In the genomic region with DNA sequence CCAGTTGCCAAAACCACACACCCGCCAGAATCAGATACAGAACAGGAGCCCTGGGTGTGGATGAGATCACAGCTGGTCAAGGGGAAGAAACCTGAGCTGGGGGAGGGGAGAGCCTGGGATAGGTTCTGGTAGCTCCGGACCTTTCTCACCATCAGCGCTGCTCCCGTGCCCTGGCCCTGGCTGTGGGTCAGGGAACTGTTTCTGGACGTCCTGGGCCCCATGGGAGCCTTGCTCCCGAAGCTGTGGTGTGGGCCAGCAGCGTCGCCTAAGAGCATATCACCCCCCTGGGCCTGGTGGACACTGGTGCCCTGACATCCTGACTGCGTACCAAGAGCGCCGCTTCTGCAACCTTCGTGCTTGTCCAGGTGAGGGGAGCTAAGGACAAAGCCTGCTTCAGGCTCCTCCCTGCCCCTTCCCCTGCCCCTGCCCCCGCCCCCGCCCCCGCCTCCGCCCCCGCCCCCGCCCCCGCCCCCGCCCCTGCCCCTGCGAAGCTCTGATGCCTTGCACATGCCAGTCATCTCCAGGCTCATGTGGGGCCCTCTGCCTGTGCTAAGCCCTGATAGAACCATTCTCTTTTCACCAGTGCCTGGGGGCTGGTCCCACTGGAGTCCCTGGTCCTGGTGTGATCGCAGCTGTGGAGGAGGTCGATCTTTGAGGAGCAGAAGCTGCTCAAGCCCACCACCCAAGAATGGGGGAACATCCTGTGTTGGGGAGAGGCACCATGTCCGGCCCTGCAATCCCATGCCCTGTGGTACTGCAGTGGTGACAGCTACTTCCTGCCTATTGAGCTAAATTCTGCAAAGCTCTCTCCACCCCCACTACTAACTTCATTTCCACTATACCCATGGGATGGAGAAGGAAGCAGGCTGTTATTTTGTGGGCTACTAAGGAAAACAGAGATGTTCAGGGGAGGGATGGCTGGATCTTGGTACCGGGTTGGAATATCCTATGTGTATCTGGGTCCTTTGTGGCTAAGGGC, we compare ENCODE assay signal across 8 mouse cellular contexts. TPM values are rescaled to one million over a fixed set of nuclear protein-coding genes. Genes with fewer than 3 reads are reported as not detected.
DNase-seq lines count a peak whose midpoint lies in the region; ATAC-seq lines count a peak whose summit lies in the region.

No protein-coding gene starts in this region.

- H3K27me3 ChIP-seq in embryonic facial prominence, embryonic 11.5 days (ENCODE audit: control insufficient read depth, insufficient read depth, low read length) = no peaks in the 10 kb centered on the region
- H3K27me3 ChIP-seq in heart, embryonic 14.5 days (ENCODE audit: control insufficient read depth, insufficient read depth, low read length) = peaks cover 3% of the 10 kb centered on the region
- no peaks in the 10 kb centered on the region for H3K27me3 ChIP-seq in neural tube, embryonic 11.5 days (ENCODE audit: control insufficient read depth, insufficient read depth, low read length)

- DNase-seq in ES-CJ7 (ENCODE audit: low read depth, low spot score) = peak; percentile 15
- DNase-seq in embryonic facial prominence, embryonic 11.5 days (ENCODE audit: low spot score) = peak; percentile 45
- DNase-seq in kidney, postnatal 36 days = peak; percentile 23 to 25
- peak; percentile 39 for DNase-seq in neural tube, embryonic 11.5 days (ENCODE audit: low spot score)
- DNase-seq in layer of hippocampus, adult 18-20 months (ENCODE audit: low spot score in 2 of 2) = no peak
- no peak for DNase-seq in adrenal gland, adult 8-10 months
- no peak for DNase-seq in left cerebral cortex, postnatal 14 days (ENCODE audit: low spot score in 2 of 2)

- intact Hi-C loops in left cerebral cortex, postnatal 14 days (cut with DNase I) = no loop called here

- H3K4me1 ChIP-seq in embryonic facial prominence, embryonic 11.5 days (ENCODE audit: control insufficient read depth, insufficient read depth, low read length) = peaks cover 5% of the 10 kb centered on the region
- H3K4me1 ChIP-seq in heart, embryonic 14.5 days (ENCODE audit: control insufficient read depth in 2 of 2, insufficient read depth in 2 of 2, low read length in 2 of 2) = peaks cover 8 to 11% of the 10 kb centered on the region in 2 experiments; a peak in 3 of 4 replicates
- H3K4me1 ChIP-seq in neural tube, embryonic 11.5 days (ENCODE audit: control insufficient read depth, insufficient read depth, low read length) = peaks cover 3% of the 10 kb centered on the region; the same call in 1 of the 2 replicates

- peak overlapping the region; percentile 67 for H3K9ac ChIP-seq in embryonic facial prominence, embryonic 11.5 days (replicated peaks; ENCODE audit: low read length)
- H3K9ac ChIP-seq in heart, embryonic 14.5 days (ENCODE audit: low read length) = peak overlapping the region; percentile 52
- H3K9ac ChIP-seq in neural tube, embryonic 11.5 days (ENCODE audit: low read length) = peak overlapping the region; percentile 54

- H3K9me3 ChIP-seq in embryonic facial prominence, embryonic 11.5 days (replicated peaks; ENCODE audit: control insufficient read depth, low read length) = no peaks in the 10 kb centered on the region
- H3K9me3 ChIP-seq in heart, embryonic 14.5 days (ENCODE audit: control insufficient read depth, low read length) = no peaks in the 10 kb centered on the region
- no peaks in the 10 kb centered on the region for H3K9me3 ChIP-seq in neural tube, embryonic 11.5 days (ENCODE audit: control insufficient read depth, low read length)

- H3K4me3 ChIP-seq in embryonic facial prominence, embryonic 11.5 days (ENCODE audit: low read depth, low read length) = peak overlapping the region; percentile 22; the same call in 1 of the 2 replicates
- peak overlapping the region; percentile 24 to 25; a peak in 3 of 4 replicates for H3K4me3 ChIP-seq in heart, embryonic 14.5 days (ENCODE audit: control insufficient read depth in 1 of 2, insufficient read depth in 1 of 2, low read depth in 1 of 2, low read length in 2 of 2)
- no peak overlapping the region; the same call in 1 of the 2 replicates for H3K4me3 ChIP-seq in neural tube, embryonic 11.5 days (ENCODE audit: low read depth, low read length)

- H3K36me3 ChIP-seq in embryonic facial prominence, embryonic 11.5 days (replicated peaks; ENCODE audit: control insufficient read depth, insufficient read depth, low read depth, low read length) = no peaks in the 10 kb centered on the region
- no peaks in the 10 kb centered on the region for H3K36me3 ChIP-seq in heart, embryonic 14.5 days (ENCODE audit: control insufficient read depth, insufficient read depth, low read length)
- H3K36me3 ChIP-seq in neural tube, embryonic 11.5 days (ENCODE audit: control insufficient read depth, insufficient read depth, low read length) = no peaks in the 10 kb centered on the region

- no peak overlapping the region; the same call in 1 of the 2 replicates for H3K27ac ChIP-seq in embryonic facial prominence, embryonic 11.5 days (replicated peaks; ENCODE audit: low read depth, low read length)
- H3K27ac ChIP-seq in heart, embryonic 14.5 days (replicated peaks in 1 of 2; ENCODE audit: control insufficient read depth in 1 of 2, insufficient read depth in 1 of 2, low read depth in 2 of 2, low read length in 2 of 2) = peak overlapping the region in 1 of 2 experiments; percentile 37; a peak in 1 of 4 replicates
- no peak overlapping the region for H3K27ac ChIP-seq in neural tube, embryonic 11.5 days (ENCODE audit: low read depth, low read length)

- ATAC-seq in embryonic facial prominence, embryonic 11.5 days (replicated peaks; ENCODE audit: insufficient number of reproducible peaks, low FRiP score, low TSS enrichment, low read depth) = peak; percentile 58; the same call in 1 of the 2 replicates
- ATAC-seq in heart, embryonic 14.5 days (ENCODE audit: insufficient number of reproducible peaks, insufficient read depth, low FRiP score, low read depth) = 0 out of 2 replicates have a peak, but pooled peaks have one; percentile 28
- ATAC-seq in neural tube, embryonic 11.5 days (ENCODE audit: insufficient read depth, low FRiP score, low TSS enrichment) = no peak

- H3K4me2 ChIP-seq in embryonic facial prominence, embryonic 11.5 days (ENCODE audit: low read depth, low read length) = peak overlapping the region; percentile 63
- peak overlapping the region; percentile 61 for H3K4me2 ChIP-seq in heart, embryonic 14.5 days (ENCODE audit: low read length)
- H3K4me2 ChIP-seq in neural tube, embryonic 11.5 days (ENCODE audit: low read depth) = peak overlapping the region; percentile 39

- 11% methylated on average over 18 of the region's 25 CpGs for WGBS in embryonic facial prominence, embryonic 11.5 days
- 7% methylated on average over 24 of the region's 25 CpGs for WGBS in heart, embryonic 14.5 days
- WGBS in neural tube, embryonic 11.5 days = 12% methylated on average over 18 of the region's 25 CpGs

RNA-seq across cellular contexts. Expression of gene Sspo, which starts 40.0 kb away (rescaled TPM):
- polyA plus RNA-seq in embryonic facial prominence, embryonic 11.5 days (2014; fragmentation: Nextera tagmentation; extraction: Ambion mirVana) = 0.33 and 0.36 TPM in 2 replicates
- polyA plus RNA-seq in heart, embryonic 14.5 days (2014; fragmentation: Nextera tagmentation; extraction: Ambion mirVana) = 0.57 and 0.58 TPM in 2 replicates
- polyA plus RNA-seq in neural tube, embryonic 11.5 days (2014; fragmentation: Nextera tagmentation; extraction: Ambion mirVana) = 0.15 and 0.34 TPM in 2 replicates
- under 1 TPM; 0.56 to 0.74 TPM for total RNA-seq in layer of hippocampus, adult 18-20 months (2021)
- 1 to 10 TPM; 2.7 to 9.7 (median 5.6) TPM for total RNA-seq in adrenal gland, adult 8-10 months (2022)
- under 1 TPM; 0.59 to 0.64 TPM for total RNA-seq in left cerebral cortex, postnatal 14 days (2021)

RNA-seq across cellular contexts. Expression of gene Zfp467, which starts 42.4 kb away (rescaled TPM):
- polyA plus RNA-seq in embryonic facial prominence, embryonic 11.5 days (2014; fragmentation: Nextera tagmentation; extraction: Ambion mirVana) = 16.6 and 17.1 TPM in 2 replicates
- polyA plus RNA-seq in heart, embryonic 14.5 days (2014; fragmentation: Nextera tagmentation; extraction: Ambion mirVana) = 24.8 and 26.2 TPM in 2 replicates
- polyA plus RNA-seq in neural tube, embryonic 11.5 days (2014; fragmentation: Nextera tagmentation; extraction: Ambion mirVana) = 11.4 and 14.4 TPM in 2 replicates
- 10 to 100 TPM; 22.3 TPM for total RNA-seq in layer of hippocampus, adult 18-20 months (2021)
- total RNA-seq in adrenal gland, adult 8-10 months (2022) = 10 to 100 TPM; 56.7 to 68.0 (median 60.6) TPM
- total RNA-seq in left cerebral cortex, postnatal 14 days (2021) = 10 to 100 TPM; 15.8 to 21.2 TPM

RNA-seq across cellular contexts. Expression of gene Atp6v0e2, which starts 49.4 kb away (rescaled TPM):
- polyA plus RNA-seq in embryonic facial prominence, embryonic 11.5 days (2014; fragmentation: Nextera tagmentation; extraction: Ambion mirVana) = 18.9 and 22.3 TPM in 2 replicates
- polyA plus RNA-seq in heart, embryonic 14.5 days (2014; fragmentation: Nextera tagmentation; extraction: Ambion mirVana) = 21.8 and 22.8 TPM in 2 replicates
- polyA plus RNA-seq in neural tube, embryonic 11.5 days (2014; fragmentation: Nextera tagmentation; extraction: Ambion mirVana) = 59.7 and 70.8 TPM in 2 replicates
- 100 to 1,000 TPM; 440 to 446 TPM for total RNA-seq in layer of hippocampus, adult 18-20 months (2021)
- 100 to 1,000 TPM; 100 to 130 (median 113) TPM for total RNA-seq in adrenal gland, adult 8-10 months (2022)
- total RNA-seq in left cerebral cortex, postnatal 14 days (2021) = 100 to 1,000 TPM; 520 to 530 TPM

Comparison
In these comparisons a context has a peak if more than half of its experiments do, and no peak if none do; other contexts are left out.
1. DNase-seq: peak in ES-CJ7 (single experiment), embryonic facial prominence, embryonic 11.5 days (single experiment), kidney, postnatal 36 days (2 of 2) and neural tube, embryonic 11.5 days (single experiment); none in layer of hippocampus, adult 18-20 months (0 of 2), adrenal gland, adult 8-10 months (single experiment) and left cerebral cortex, postnatal 14 days (0 of 2).
2. Peak in every context shown above with its lines, with median percentiles within 50 percentile points of each other: H3K4me2 ChIP-seq and H3K9ac ChIP-seq.